Comparison of ENCODE assay signal across 8 mouse cellular contexts in genomic region chr10:77449315-77450158, GRCm38 (mm10). TPM values are rescaled to one million over a fixed set of nuclear protein-coding genes. Genes with fewer than 3 reads are reported as not detected.
DNase-seq lines count a peak whose midpoint lies in the region; ATAC-seq lines count a peak whose summit lies in the region.

No protein-coding gene starts in this region.

- peak; percentile 34 for DNase-seq in hindbrain, embryonic 10.5 days (ENCODE audit: low spot score)
- DNase-seq in lung, postnatal 10 days, result peak; percentile 37
- DNase-seq in urinary bladder, postnatal 25 days (ENCODE audit: low spot score), result no peak
- DNase-seq in gastrocnemius, postnatal 4 days (ENCODE audit: low spot score in 2 of 2), result no peak

- no peak overlapping the region for H3K4me2 ChIP-seq in forebrain, embryonic 13.5 days
- H3K4me2 ChIP-seq in forebrain, embryonic 15.5 days (replicated peaks), result no peak overlapping the region

- no peaks in the 10 kb centered on the region for H3K36me3 ChIP-seq in forebrain, embryonic 13.5 days (ENCODE audit: poor library complexity, severe bottlenecking)
- H3K36me3 ChIP-seq in forebrain, embryonic 15.5 days, result no peaks in the 10 kb centered on the region
- no peaks in the 10 kb centered on the region for H3K36me3 ChIP-seq in hindbrain, embryonic 10.5 days

- H3K4me3 ChIP-seq in forebrain, embryonic 13.5 days, result no peak overlapping the region
- no peak overlapping the region for H3K4me3 ChIP-seq in forebrain, embryonic 15.5 days
- H3K4me3 ChIP-seq in brown adipose tissue, adult 24 weeks (ENCODE audit: insufficient read depth, low read depth, low read length), result peak overlapping the region; percentile 34
- 0 out of 2 replicates have a peak overlapping the region, but pooled peaks have one; percentile 21 for H3K4me3 ChIP-seq in hindbrain, embryonic 10.5 days

- 53% methylated on average over 23 of the region's 23 CpGs for WGBS in forebrain, embryonic 13.5 days
- WGBS in forebrain, embryonic 15.5 days, result 52% methylated on average over 23 of the region's 23 CpGs
- 39% methylated on average over 23 of the region's 23 CpGs for WGBS in hindbrain, embryonic 10.5 days

- H3K4me1 ChIP-seq in forebrain, embryonic 13.5 days, result no peaks in the 10 kb centered on the region
- H3K4me1 ChIP-seq in forebrain, embryonic 15.5 days, result no peaks in the 10 kb centered on the region
- peaks cover 10% of the 10 kb centered on the region for H3K4me1 ChIP-seq in brown adipose tissue, adult 24 weeks (ENCODE audit: control insufficient read depth, insufficient read depth, insufficient read length, low read length)
- peaks cover 40% of the 10 kb centered on the region for H3K4me1 ChIP-seq in hindbrain, embryonic 10.5 days (replicated peaks)

- H3K9me3 ChIP-seq in forebrain, embryonic 13.5 days (replicated peaks), result no peaks in the 10 kb centered on the region; the same call in 1 of the 2 replicates
- H3K9me3 ChIP-seq in forebrain, embryonic 15.5 days, result no peaks in the 10 kb centered on the region
- peaks cover 7% of the 10 kb centered on the region for H3K9me3 ChIP-seq in hindbrain, embryonic 10.5 days

- H3K27ac ChIP-seq in forebrain, embryonic 13.5 days, result no peak overlapping the region
- H3K27ac ChIP-seq in forebrain, embryonic 15.5 days (replicated peaks), result no peak overlapping the region
- H3K27ac ChIP-seq in brown adipose tissue, adult 24 weeks (replicated peaks; ENCODE audit: low read depth, low read length), result peak overlapping the region; percentile 6; the same call in 1 of the 2 replicates
- peak overlapping the region; percentile 62 for H3K27ac ChIP-seq in hindbrain, embryonic 10.5 days

- H3K9ac ChIP-seq in forebrain, embryonic 13.5 days, result peak overlapping the region; percentile 26; the same call in 1 of the 2 replicates
- no peak overlapping the region for H3K9ac ChIP-seq in forebrain, embryonic 15.5 days (replicated peaks)

- ATAC-seq in forebrain, embryonic 13.5 days, result no peak
- no peak for ATAC-seq in forebrain, embryonic 15.5 days (replicated peaks)
- ATAC-seq in erythroid progenitor cell, adult 5-6 weeks (replicated peaks; ENCODE audit: low FRiP score, poor library complexity, severe bottlenecking), result no peak

- H3K27me3 ChIP-seq in forebrain, embryonic 13.5 days, result no peaks in the 10 kb centered on the region
- no peaks in the 10 kb centered on the region for H3K27me3 ChIP-seq in forebrain, embryonic 15.5 days
- no peaks in the 10 kb centered on the region for H3K27me3 ChIP-seq in hindbrain, embryonic 10.5 days (ENCODE audit: insufficient read depth, poor library complexity, severe bottlenecking)

RNA-seq across cellular contexts. Expression of gene Adarb1, which starts 31.5 kb away (rescaled TPM):
- polyA plus RNA-seq in forebrain, embryonic 13.5 days (2015; fragmentation: Nextera tagmentation; extraction: Ambion mirVana), result 7.9 and 8.8 TPM in 2 replicates
- 11.9 and 12.6 TPM in 2 replicates for polyA plus RNA-seq in forebrain, embryonic 15.5 days (2015; fragmentation: Nextera tagmentation; extraction: Ambion mirVana)
- polyA plus RNA-seq in brown adipose tissue, adult 24 weeks (2012; ENCODE audit: insufficient read depth, insufficient read length, missing spikeins), result 4.0 and 4.4 TPM in 2 replicates
- polyA plus RNA-seq in hindbrain, embryonic 10.5 days (2016; fragmentation: Nextera tagmentation; extraction: Ambion mirVana), result 5.7 and 7.8 TPM in 2 replicates
- 10 to 100 TPM in 1 of 2 experiments, 1 to 10 TPM in 1; 9.7 to 11.4 TPM for total RNA-seq in gastrocnemius, postnatal 4 days (2021)
- not detected in 2 replicates for total RNA-seq in erythroid progenitor cell, adult 5-6 weeks (2015; ENCODE audit: low replicate concordance)
- total RNA-seq in erythroid progenitor cell, adult 5-6 weeks (2017; ENCODE audit: low replicate concordance), result not detected in 2 replicates

Comparison
In these comparisons a context has a peak if more than half of its experiments do, and no peak if none do; other contexts are left out.
1. H3K27ac ChIP-seq: peak in brown adipose tissue, adult 24 weeks (single experiment) and hindbrain, embryonic 10.5 days (single experiment); none in forebrain, embryonic 13.5 days (single experiment) and forebrain, embryonic 15.5 days (single experiment).
2. H3K4me3 ChIP-seq: peak in brown adipose tissue, adult 24 weeks (single experiment) and hindbrain, embryonic 10.5 days (single experiment); none in forebrain, embryonic 13.5 days (single experiment) and forebrain, embryonic 15.5 days (single experiment).
3. DNase-seq: peak in hindbrain, embryonic 10.5 days (single experiment) and lung, postnatal 10 days (single experiment); none in urinary bladder, postnatal 25 days (single experiment) and gastrocnemius, postnatal 4 days (0 of 2).